Mouse (Mus musculus) liver, embryonic 12.5 days (tissue): Measurements from ENCODE around the gene Picalm. TPM values are rescaled to one million over a fixed set of nuclear protein-coding genes. Genes with fewer than 3 reads are reported as not detected.

Source experiments
- ATAC-seq: fragments of 200-750 bp; cut with Nextera tagmentation; 2 replicates; pipeline ENCODE4 v1.8.0; 2017; ENCODE audit warnings: moderate number of reproducible peaks, mild to moderate bottlenecking, moderate library complexity
- H3K27ac ChIP-seq: fragments of 300-500 bp; sonication (generic); 2 replicates; pipeline ENCODE4 v1.5.1; 2016; ENCODE audit warnings: mild to moderate bottlenecking
- H3K27me3 ChIP-seq: fragments of 300-500 bp; sonication (generic); replicated peaks from 2 replicates; pipeline ENCODE4 v1.6.1; 2016; ENCODE audit warnings: mild to moderate bottlenecking, moderate library complexity
- H3K36me3 ChIP-seq: fragments of 300-500 bp; sonication (generic); 2 replicates; pipeline ENCODE4 v1.6.1; 2016; ENCODE audit warnings: mild to moderate bottlenecking, moderate library complexity
- H3K4me1 ChIP-seq: fragments of 300-500 bp; sonication (generic); 2 replicates; pipeline ENCODE4 v1.6.1; 2016
- H3K4me2 ChIP-seq: fragments of 300-500 bp; sonication (generic); 2 replicates; pipeline ENCODE4 v1.6.1; 2016; ENCODE audit warnings: mild to moderate bottlenecking, moderate library complexity
- H3K4me3 ChIP-seq: fragments of 300-500 bp; sonication (generic); 2 replicates; pipeline ENCODE4 v1.5.1; 2016; ENCODE audit warnings: mild to moderate bottlenecking, moderate library complexity
- H3K9ac ChIP-seq: fragments of 300-500 bp; sonication (generic); 2 replicates; pipeline ENCODE4 v1.6.1; 2016; ENCODE audit warnings: mild to moderate bottlenecking, moderate library complexity
- H3K9me3 ChIP-seq: fragments of 300-500 bp; sonication (generic); replicated peaks from 2 replicates; pipeline ENCODE4 v1.6.1; 2016; ENCODE audit warnings: mild to moderate bottlenecking, moderate library complexity
- WGBS: fragments of 180-500 bp; shearing (Covaris S2); methylation state at CpG from one replicate; pipeline ENCODE4 v1.1.7; 2016; ENCODE audit not compliant: insufficient replicate concordance; 5-methylcytosine and 5-hydroxymethylcytosine counted together
- polyA plus RNA-seq: library from polyadenylated mRNA; unstranded; fragments of >200 nt; fragmentation: Nextera tagmentation; extraction: Ambion mirVana; gene quantifications from 2 replicates; pipeline ENCODE4 v1.2.1, GENCODE M21; 2016

The Picalm gene
- polyA plus RNA-seq = 71.1 and 73.2 TPM in 2 replicates

GRCm38 (mm10) chr7:90129732-90130392 lies at the start of gene Picalm:
Gene Picalm, plus strand, starts transcription at chr7:90130213.
- H3K4me2 ChIP-seq = peak within 1 kb of the TSS; percentile 80
- H3K4me3 ChIP-seq = peak within 1 kb of the TSS; percentile 99
- ATAC-seq = peak; percentile 89
- H3K9me3 ChIP-seq = no peaks in the 10 kb centered on the region
- peak within 1 kb of the TSS; percentile 99 for H3K9ac ChIP-seq
- H3K4me1 ChIP-seq = peaks cover 41% of the 10 kb centered on the region
- H3K27me3 ChIP-seq = no peaks in the 10 kb centered on the region
- WGBS = under 1% methylated on average over 37 of the region's 72 CpGs
- peak within 1 kb of the TSS; percentile 94 for H3K27ac ChIP-seq
- no peaks in the 10 kb centered on the region for H3K36me3 ChIP-seq

GRCm38 (mm10) chr7:90083799-90084198 lies 46.2 kb upstream of the Picalm start:
- peak overlapping the region; percentile 93 for H3K27ac ChIP-seq
- H3K4me1 ChIP-seq = peaks cover 73% of the 10 kb centered on the region
- no peak overlapping the region for H3K4me3 ChIP-seq
- no peaks in the 10 kb centered on the region for H3K9me3 ChIP-seq
- peak; percentile 73 for ATAC-seq
- peak overlapping the region; percentile 31 for H3K4me2 ChIP-seq
- H3K27me3 ChIP-seq = no peaks in the 10 kb centered on the region
- H3K36me3 ChIP-seq = no peaks in the 10 kb centered on the region
- WGBS = 52% methylated on average over 7 of the region's 7 CpGs
- H3K9ac ChIP-seq = peak overlapping the region; percentile 5; the same call in 1 of the 2 replicates

GRCm38 (mm10) chr7:90084531-90084930 lies 45.5 kb upstream of the Picalm start:
- Histone ChIP-seq H3K9me3 (no peaks in the 10 kb centered on the region), H3K27ac (peak overlapping the region; percentile 69), H3K9ac (peak overlapping the region; percentile 36; the same call in 1 of the 2 replicates), H3K4me2 (no peak overlapping the region), H3K4me1 (peaks cover 70% of the 10 kb centered on the region), H3K4me3 (no peak overlapping the region), H3K36me3 (no peaks in the 10 kb centered on the region), H3K27me3 (no peaks in the 10 kb centered on the region)
- no peak for ATAC-seq

GRCm38 (mm10) chr7:90085713-90086112 lies 44.3 kb upstream of the Picalm start:
- H3K4me1 ChIP-seq = peaks cover 60% of the 10 kb centered on the region
- H3K4me3 ChIP-seq = no peak overlapping the region
- 0 out of 2 replicates have a peak overlapping the region, but pooled peaks have one; percentile 25 for H3K27ac ChIP-seq
- H3K27me3 ChIP-seq = no peaks in the 10 kb centered on the region
- no peak overlapping the region for H3K9ac ChIP-seq
- H3K9me3 ChIP-seq = no peaks in the 10 kb centered on the region
- H3K36me3 ChIP-seq = no peaks in the 10 kb centered on the region
- no peak overlapping the region for H3K4me2 ChIP-seq
- 43% methylated on average over 1 of the region's 1 CpGs for WGBS
- no peak for ATAC-seq

- Histone ChIP-seq H3K4me1 (peaks cover 54% of the 10 kb centered on the region), H3K4me3 (no peak overlapping the region), H3K36me3 (no peaks in the 10 kb centered on the region), H3K4me2 (no peak overlapping the region), H3K27me3 (no peaks in the 10 kb centered on the region), H3K27ac (no peak overlapping the region), H3K9me3 (no peaks in the 10 kb centered on the region), H3K9ac (no peak overlapping the region)
- no peak for ATAC-seq
Observed at GRCm38 (mm10) chr7:90086821-90087220, 43.2 kb upstream of the Picalm start.

GRCm38 (mm10) chr7:90090996-90091395 lies 39.0 kb upstream of the Picalm start:
- Histone ChIP-seq H3K27me3 (no peaks in the 10 kb centered on the region), H3K9ac (no peak overlapping the region), H3K27ac (no peak overlapping the region), H3K4me2 (no peak overlapping the region), H3K9me3 (no peaks in the 10 kb centered on the region), H3K36me3 (no peaks in the 10 kb centered on the region), H3K4me3 (no peak overlapping the region), H3K4me1 (peaks cover 28% of the 10 kb centered on the region)
- WGBS = 78% methylated on average over 4 of the region's 4 CpGs
- ATAC-seq = no peak

GRCm38 (mm10) chr7:90091756-90092155 lies 38.3 kb upstream of the Picalm start:
- H3K27me3 ChIP-seq = peaks cover 3% of the 10 kb centered on the region; the same call in 1 of the 2 replicates
- no peak overlapping the region for H3K27ac ChIP-seq
- H3K4me2 ChIP-seq = no peak overlapping the region
- no peak overlapping the region for H3K4me3 ChIP-seq
- H3K4me1 ChIP-seq = peaks cover 23% of the 10 kb centered on the region
- ATAC-seq = 0 out of 2 replicates have a peak, but pooled peaks have one; percentile 51
- WGBS = 14% methylated on average over 2 of the region's 2 CpGs
- H3K9ac ChIP-seq = no peak overlapping the region
- no peaks in the 10 kb centered on the region for H3K36me3 ChIP-seq
- no peaks in the 10 kb centered on the region for H3K9me3 ChIP-seq

- Histone ChIP-seq H3K36me3 (no peaks in the 10 kb centered on the region), H3K4me1 (peaks cover 20% of the 10 kb centered on the region), H3K27ac (no peak overlapping the region), H3K27me3 (peaks cover 8% of the 10 kb centered on the region; the same call in 1 of the 2 replicates), H3K9ac (no peak overlapping the region), H3K4me2 (no peak overlapping the region), H3K4me3 (no peak overlapping the region), H3K9me3 (no peaks in the 10 kb centered on the region)
- ATAC-seq = no peak
- 84% methylated on average over 8 of the region's 8 CpGs for WGBS
Observed at GRCm38 (mm10) chr7:90092452-90093450, 37.3 kb upstream of the Picalm start.

GRCm38 (mm10) chr7:90095097-90095496 lies 34.9 kb upstream of the Picalm start:
- no peak overlapping the region for H3K27ac ChIP-seq
- WGBS = 86% methylated on average over 5 of the region's 5 CpGs
- no peaks in the 10 kb centered on the region for H3K36me3 ChIP-seq
- no peak overlapping the region for H3K4me3 ChIP-seq
- peaks cover 37% of the 10 kb centered on the region for H3K4me1 ChIP-seq
- H3K9ac ChIP-seq = no peak overlapping the region
- ATAC-seq = no peak
- no peaks in the 10 kb centered on the region for H3K9me3 ChIP-seq
- H3K27me3 ChIP-seq = peaks cover 8% of the 10 kb centered on the region; the same call in 1 of the 2 replicates
- H3K4me2 ChIP-seq = no peak overlapping the region

- Histone ChIP-seq H3K9ac (no peak overlapping the region), H3K4me2 (no peak overlapping the region), H3K36me3 (no peaks in the 10 kb centered on the region), H3K27me3 (peaks cover 8% of the 10 kb centered on the region; the same call in 1 of the 2 replicates), H3K27ac (no peak overlapping the region), H3K4me3 (no peak overlapping the region), H3K9me3 (no peaks in the 10 kb centered on the region), H3K4me1 (peaks cover 43% of the 10 kb centered on the region)
- ATAC-seq = no peak
- 75% methylated on average over 6 of the region's 6 CpGs for WGBS
Observed at GRCm38 (mm10) chr7:90095766-90096372, 34.1 kb upstream of the Picalm start.

GRCm38 (mm10) chr7:90096609-90097008 lies 33.4 kb upstream of the Picalm start:
- Histone ChIP-seq H3K27me3 (peaks cover 8% of the 10 kb centered on the region; the same call in 1 of the 2 replicates), H3K27ac (no peak overlapping the region), H3K4me2 (no peak overlapping the region), H3K4me3 (no peak overlapping the region), H3K9ac (no peak overlapping the region), H3K36me3 (no peaks in the 10 kb centered on the region), H3K4me1 (peaks cover 46% of the 10 kb centered on the region), H3K9me3 (no peaks in the 10 kb centered on the region)
- WGBS = 51% methylated on average over 2 of the region's 2 CpGs
- no peak for ATAC-seq
